Mouse (Mus musculus) lung, adult 2 months (tissue): ENCODE measurements around the gene Arid1b. TPM values are rescaled to one million over a fixed set of nuclear protein-coding genes. Genes with fewer than 3 reads are reported as not detected.

Experiments used
- DNase-seq: peaks from one replicate; pipeline ENCODE4 v3.0.0; 2022
- H3K4me1 ChIP-seq: fragments of 200-500 bp; 2 replicates; pipeline ENCODE4 v1.6.1; 2011; ENCODE audit warnings: low read length; ENCODE audit not compliant: control insufficient read depth, insufficient read depth
- H3K4me3 ChIP-seq: fragments of 200-500 bp; replicated peaks from 2 replicates; pipeline ENCODE3; 2011; ENCODE audit warnings: low read depth, mild to moderate bottlenecking, control low read depth, low read length; ENCODE audit errors: extremely low read depth
- CTCF ChIP-seq: fragments of 200-500 bp; IDR thresholded peaks from 2 replicates; pipeline ENCODE4 v1.5.1; 2011; ENCODE audit warnings: mild to moderate bottlenecking, low read length, control low read depth; ENCODE audit not compliant: insufficient read depth
- POLR2A ChIP-seq: fragments of 200-500 bp; IDR thresholded peaks from 2 replicates; pipeline ENCODE4 v1.6.1; 2011; ENCODE audit warnings: low read depth, mild to moderate bottlenecking, control low read depth, low read length, borderline replicate concordance; ENCODE audit errors: extremely low read depth
- WGBS: fragments of 180-500 bp; shearing (Covaris S2); methylation state at CpG from one replicate; pipeline ENCODE4 v1.1.7; 2018; 5-methylcytosine and 5-hydroxymethylcytosine counted together
- polyA plus RNA-seq: library from polyadenylated mRNA; depleted of rRNA; stranded (reverse); fragments of >200 nt; gene quantifications from 2 replicates; pipeline ENCODE4 v1.2.3, GENCODE M21; 2012

Gene Arid1b
- polyA plus RNA-seq, 1 experiment = 60.1 TPM

DNA sequence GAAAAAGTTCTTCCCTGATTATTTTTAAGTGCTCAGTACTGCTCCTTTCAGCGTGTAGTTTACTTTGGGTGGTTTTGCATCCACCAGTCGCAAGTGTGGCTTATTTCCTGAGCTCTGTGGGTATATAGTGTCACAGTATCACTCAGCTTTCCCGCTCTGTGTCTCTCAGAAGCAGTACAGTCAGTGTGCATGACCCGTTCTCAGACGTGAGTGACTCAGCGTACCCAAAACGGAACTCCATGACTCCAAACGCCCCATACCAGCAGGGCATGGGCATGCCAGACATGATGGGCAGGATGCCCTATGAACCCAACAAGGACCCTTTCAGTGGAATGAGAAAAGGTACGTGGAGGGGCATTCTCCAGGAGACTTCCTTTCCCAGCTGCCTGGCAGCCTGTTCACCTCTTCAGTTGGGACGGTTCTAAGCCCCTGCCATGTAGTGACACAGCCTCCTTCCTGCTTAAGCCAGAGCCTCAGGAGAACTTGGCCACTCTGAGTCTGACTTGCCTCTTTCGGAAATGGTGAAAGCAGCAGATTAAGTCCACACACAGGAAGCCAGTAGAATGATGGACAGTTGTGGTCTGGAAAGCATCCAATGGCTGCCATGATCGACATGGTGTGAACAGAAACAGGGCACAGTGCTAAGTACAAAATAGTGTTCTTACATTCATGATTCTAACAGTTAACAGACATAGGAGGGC lies 333.5 kb downstream of the Arid1b start:
- 74% methylated on average over 12 of the region's 12 CpGs for WGBS
- no peak for DNase-seq
- no peak for TF ChIP-seq CTCF
- no peak for TF ChIP-seq POLR2A
- H3K4me3 ChIP-seq = no peak overlapping the region
- H3K4me1 ChIP-seq = peaks cover 5% of the 10 kb centered on the region

DNA sequence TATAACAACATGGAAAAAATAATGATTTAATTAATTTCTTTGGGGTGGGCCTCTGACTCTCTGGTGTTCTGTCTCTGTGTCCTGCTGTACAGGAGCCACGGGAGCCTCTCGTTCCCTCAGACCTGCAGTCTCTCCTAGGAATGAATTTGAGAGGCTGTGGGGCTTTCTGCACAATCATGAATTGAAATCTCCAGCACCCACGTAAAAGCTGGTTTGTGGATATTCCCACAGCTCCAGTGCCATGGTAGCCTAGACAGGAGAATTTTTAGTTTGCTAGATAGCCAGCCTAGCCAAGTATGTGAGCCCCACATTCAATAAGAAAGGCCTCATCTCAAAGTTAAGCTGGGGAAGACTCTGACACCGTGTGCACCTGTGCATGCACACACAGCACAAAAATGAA lies 335.3 kb downstream of the Arid1b start:
- Histone ChIP-seq H3K4me3 (no peak overlapping the region), H3K4me1 (peaks cover under 1% of the 10 kb centered on the region; the same call in 1 of the 2 replicates)
- TF ChIP-seq POLR2A (no peak), CTCF (no peak)
- DNase-seq = no peak
- WGBS = 88% methylated on average over 4 of the region's 4 CpGs

DNA sequence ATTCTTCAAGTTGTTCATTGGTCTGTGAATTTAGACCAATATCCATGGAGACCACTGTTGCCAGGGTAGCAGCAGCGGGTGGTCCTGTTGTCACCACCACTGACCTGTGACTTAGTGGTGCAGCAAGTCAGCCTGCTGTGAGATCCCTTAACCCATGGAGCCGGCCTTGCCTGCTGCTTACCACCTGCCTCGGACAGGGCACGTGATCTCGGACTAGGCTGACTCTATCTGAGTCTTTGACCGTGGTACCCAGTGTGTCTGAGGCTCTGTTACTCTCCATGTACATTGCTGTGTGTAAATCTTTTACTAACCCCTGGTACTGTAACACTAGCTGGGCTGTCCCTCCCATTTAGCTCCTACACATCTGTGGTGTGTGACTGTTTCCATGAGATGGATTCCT lies 335.9 kb downstream of the Arid1b start:
- H3K4me1 ChIP-seq = no peaks in the 10 kb centered on the region
- WGBS = 95% methylated on average over 6 of the region's 6 CpGs
- no peak for DNase-seq
- TF ChIP-seq POLR2A (no peak), CTCF (no peak)
- H3K4me3 ChIP-seq = no peak overlapping the region

DNA sequence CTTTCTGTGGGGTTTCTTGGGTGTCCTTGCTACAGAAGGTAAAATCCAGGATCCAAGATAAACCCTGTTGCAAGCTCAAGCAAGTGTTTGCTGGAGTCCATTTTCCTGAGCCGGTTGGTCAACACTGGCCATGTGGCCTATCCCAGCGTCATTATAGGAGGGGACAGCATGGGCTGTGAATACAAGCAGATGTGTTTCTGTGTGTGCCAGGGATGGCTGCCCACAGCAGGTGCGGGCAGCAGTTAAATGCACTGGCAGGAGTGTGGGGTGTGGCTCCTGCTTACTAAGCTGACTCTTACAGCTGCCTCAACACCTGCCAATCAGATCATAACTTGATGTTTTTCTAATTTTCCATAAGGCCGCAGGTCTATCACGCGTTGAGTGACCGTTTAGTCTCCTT lies 336.5 kb downstream of the Arid1b start:
- TF ChIP-seq CTCF (no peak), POLR2A (no peak)

DNA sequence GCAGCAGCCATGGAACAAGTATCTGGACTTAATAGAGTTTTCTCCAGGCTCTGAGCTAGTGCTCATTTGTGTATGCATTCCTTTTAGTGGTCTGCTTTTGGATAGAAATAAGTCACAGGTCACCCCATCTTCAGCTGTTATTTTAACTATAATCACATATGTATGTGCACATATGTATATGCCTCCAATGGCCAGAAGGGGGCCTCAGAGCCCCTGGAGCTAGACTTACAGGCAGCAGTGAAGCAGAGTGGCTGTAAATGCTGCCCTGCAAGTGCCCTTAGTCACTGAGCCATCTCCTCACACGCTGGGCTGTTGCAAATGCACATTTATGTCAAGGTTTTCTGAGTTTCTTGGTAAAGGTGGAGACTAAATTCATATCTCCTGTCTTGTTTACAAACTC lies 337.3 kb downstream of the Arid1b start:
- Histone ChIP-seq H3K4me1 (no peaks in the 10 kb centered on the region), H3K4me3 (no peak overlapping the region)
- 90% methylated on average over 1 of the region's 1 CpGs for WGBS
- no peak for TF ChIP-seq POLR2A
- peak; percentile 19; the same call in 1 of the 2 replicates for TF ChIP-seq CTCF
- no peak for DNase-seq

More for the DNA sequence above, 336.5 kb downstream of the Arid1b start:
- Histone ChIP-seq H3K4me1 (no peaks in the 10 kb centered on the region), H3K4me3 (no peak overlapping the region)
- WGBS = 85% methylated on average over 7 of the region's 7 CpGs
- DNase-seq = no peak

DNA sequence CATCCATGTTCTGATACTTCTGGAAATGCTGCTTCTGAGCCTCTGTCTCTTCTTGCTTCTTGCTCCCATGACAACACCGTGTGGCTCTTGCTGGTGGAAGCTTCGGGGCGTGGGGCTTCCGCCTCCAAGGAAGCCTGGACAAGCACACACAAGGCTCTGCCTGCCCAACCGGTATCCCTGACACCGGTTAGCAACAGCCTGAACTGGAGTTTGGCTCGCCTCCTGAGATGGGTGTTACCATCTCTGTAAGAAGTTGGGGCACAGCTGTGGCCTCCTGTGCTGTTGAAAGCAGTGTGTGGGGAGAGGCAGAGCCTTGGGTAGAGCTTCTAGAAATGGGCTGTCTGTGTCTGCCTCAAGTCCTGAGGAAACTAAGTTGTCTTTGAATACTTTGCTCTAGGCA lies 340.4 kb downstream of the Arid1b start:
- 66% methylated on average over 7 of the region's 7 CpGs for whole genome bisulfite sequencing
- Histone ChIP-seq H3K4me1 (no peaks in the 10 kb centered on the region), H3K4me3 (no peak overlapping the region)
- TF ChIP-seq CTCF (no peak), POLR2A (no peak)
- DNase-seq = no peak

DNA sequence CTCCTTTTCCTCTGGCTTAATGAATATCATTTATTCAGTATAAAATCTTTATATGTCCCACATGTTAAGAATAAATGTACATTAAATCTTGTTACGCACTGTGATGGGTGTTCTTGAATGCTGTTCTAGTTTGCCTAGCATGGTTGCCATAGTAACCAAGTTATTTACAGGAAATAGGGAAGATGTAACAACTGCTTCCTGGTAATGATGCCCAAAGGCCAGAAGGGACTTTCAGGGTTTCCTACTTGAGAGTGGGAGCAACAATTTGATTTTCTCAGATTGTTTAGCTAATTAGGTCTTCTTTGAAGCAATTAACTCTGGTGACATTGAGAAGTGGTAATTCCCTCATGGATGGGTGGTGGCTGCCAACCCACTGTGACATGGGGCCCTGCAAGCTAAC lies 350.3 kb downstream of the Arid1b start:
- Histone ChIP-seq H3K4me3 (no peak overlapping the region), H3K4me1 (no peaks in the 10 kb centered on the region)
- TF ChIP-seq POLR2A (no peak), CTCF (no peak)
- WGBS = 98% methylated on average over 1 of the region's 1 CpGs
- no peak for DNase-seq

DNA sequence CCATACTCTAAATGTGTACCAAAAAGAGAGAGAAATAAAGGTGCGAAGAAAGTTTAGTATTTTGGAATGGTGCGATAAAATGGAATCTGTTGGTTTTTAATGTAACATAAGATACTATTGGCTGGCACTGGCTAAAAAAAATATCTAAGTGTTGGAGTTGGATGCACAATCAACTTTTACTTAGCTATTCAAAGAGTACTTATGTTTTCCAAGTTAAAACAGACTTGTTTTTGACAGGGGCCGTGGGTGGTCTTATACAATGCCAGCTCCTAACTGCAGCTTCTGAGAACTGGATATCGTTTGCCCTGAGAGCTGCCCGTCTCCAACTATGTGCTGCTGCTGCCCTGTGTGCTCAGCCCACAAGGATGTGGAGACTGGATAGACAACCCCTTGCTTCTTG lies 351.7 kb downstream of the Arid1b start:
- H3K4me1 ChIP-seq = no peaks in the 10 kb centered on the region
- no peak for DNase-seq
- 91% methylated on average over 5 of the region's 5 CpGs for WGBS
- no peak overlapping the region for H3K4me3 ChIP-seq
- TF ChIP-seq CTCF (no peak), POLR2A (no peak)

DNA sequence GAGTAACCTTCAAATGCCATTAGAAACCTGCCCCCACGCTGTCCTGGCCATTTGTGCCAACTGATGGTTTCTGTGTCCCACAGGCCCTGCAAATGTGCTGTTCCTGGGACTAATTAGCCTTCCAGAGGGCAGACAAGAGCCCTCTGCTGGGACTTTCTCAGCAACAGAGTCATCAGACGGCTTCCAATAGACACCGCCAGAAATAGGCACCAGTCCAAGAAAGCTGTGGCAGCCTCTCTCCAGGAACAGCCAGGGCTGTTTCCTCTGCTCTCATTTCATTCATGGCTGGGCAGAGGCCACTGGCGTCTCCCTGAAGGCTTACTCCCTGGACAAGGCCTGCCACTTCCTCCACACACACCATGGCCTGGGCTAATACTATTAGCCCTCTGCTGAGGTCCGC lies 358.8 kb downstream of the Arid1b start:
- WGBS = 43% methylated on average over 5 of the region's 5 CpGs
- TF ChIP-seq POLR2A = no peak
- TF ChIP-seq CTCF = no peak
- no peak for DNase-seq
- Histone ChIP-seq H3K4me1 (no peaks in the 10 kb centered on the region), H3K4me3 (no peak overlapping the region)

DNA sequence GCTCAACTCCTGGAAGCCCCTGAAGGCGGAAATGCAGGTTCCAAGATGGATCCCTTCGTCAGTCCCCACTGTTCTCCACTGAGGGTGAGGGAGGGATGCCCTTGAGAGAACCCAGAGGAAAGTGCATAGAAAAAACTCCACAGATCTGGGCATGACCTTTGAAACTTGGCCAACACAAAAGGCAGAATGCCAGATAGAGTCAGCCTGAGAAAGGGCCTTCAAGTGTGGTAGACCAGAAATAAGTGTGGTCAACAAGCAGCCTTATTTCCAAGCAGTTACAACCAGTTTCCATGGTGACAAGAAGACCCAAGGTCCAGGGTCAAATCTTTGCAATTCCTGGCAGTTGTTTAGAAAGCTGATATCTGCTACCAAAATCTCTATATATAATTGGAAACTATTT lies 366.6 kb downstream of the Arid1b start:
- WGBS = 78% methylated on average over 2 of the region's 2 CpGs
- H3K4me3 ChIP-seq = no peak overlapping the region
- H3K4me1 ChIP-seq = no peaks in the 10 kb centered on the region
- DNase-seq = no peak
- TF ChIP-seq CTCF (no peak), POLR2A (no peak)
